Mouse (Mus musculus): Measurements from ENCODE around the gene Whrn. TPM values are rescaled to one million over a fixed set of nuclear protein-coding genes. Genes with fewer than 3 reads are reported as not detected.

The Whrn gene
- total RNA-seq, 2 experiments from 2014 or later: 41.5 to 50.6 TPM

GRCm38 (mm10) chr4:63494967-63495914, 550 bp downstream of the Whrn start:
- intact Hi-C loops (cut with DNase I): loop anchor here (5.0 kb wide), 3 partner anchors 47 to 78 kb away; partner anchors contain the start of genes Atp6v1g1 and Tmem268
- peak; percentile 40 to 56 for DNase-seq (ENCODE audit: low spot score in 2 of 2)

DNA sequence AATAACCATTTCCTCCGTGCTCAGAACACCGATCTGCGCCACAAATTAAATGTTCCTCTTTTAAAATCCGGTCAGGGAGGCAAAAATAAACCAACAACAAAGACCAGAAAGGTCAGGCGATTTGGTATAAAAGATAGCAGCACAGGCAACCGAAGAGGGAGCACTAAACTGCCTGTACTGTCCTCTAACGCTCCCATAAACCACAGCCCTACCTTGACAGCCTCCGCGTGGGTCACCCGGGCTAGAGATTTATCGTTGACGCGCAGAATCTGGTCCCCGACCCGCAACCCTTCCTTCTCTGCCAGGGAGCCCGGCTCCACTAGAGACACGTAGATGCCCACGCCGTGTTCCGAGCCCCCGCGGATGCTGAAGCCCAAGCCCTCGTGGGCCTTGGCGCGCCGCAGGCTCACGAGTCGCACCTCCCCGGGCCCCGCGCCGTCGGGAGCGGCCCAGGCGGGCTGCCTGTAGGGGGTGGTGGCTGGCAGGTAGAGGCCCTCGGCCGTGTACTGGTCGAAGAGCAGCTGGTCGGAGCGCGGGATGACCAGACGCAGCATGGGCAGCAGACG, 1.3 kb downstream of the Whrn start:
- intact Hi-C loops (cut with DNase I): loop anchor here (5.0 kb wide), 1 partner anchor 63 kb away; the partner anchor contains the start of gene Tmem268
- DNase-seq (ENCODE audit: low spot score in 2 of 2): peak in 1 of 2 experiments; percentile 38

DNA sequence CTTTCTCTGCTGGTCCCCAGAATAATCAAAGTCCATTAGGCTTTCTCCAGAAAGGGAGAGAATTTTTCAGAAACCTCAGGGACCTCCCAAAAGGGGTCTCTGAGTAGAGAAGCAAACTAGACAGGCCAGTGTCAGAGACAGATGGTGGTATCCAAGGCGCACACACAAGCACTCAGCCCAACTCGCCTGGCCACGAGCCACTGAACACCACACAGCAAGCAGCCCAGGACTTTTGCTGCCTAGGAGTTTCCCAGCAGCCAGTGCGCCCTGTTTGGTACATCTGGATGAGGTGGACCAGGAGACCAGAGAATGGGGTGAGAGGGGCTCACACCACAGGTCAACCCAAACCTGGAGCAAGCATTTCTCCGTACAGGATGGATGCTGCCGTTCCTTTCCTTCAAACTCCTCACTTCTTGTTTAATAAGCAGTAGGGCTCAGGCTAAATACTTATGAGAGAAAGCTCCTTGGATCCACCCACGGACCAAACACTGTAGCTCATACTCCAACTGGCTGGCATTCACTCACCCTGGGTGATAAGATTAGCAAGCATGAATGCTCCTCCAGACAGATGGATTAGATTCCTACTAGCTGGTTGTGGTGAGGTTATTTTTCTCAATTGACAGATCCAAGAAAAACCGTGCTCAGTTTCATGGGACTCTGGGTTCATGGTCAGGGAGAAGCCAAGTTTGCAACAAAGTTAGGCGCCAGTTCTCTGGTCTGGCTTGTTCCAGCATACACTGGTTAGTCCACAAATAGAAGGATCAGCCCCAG, 2.3 kb downstream of the Whrn start:
- DNase-seq (ENCODE audit: low spot score in 2 of 2): no peak
- intact Hi-C loops (cut with DNase I): loop anchor here (5.0 kb wide), 1 partner anchor 64 kb away; the partner anchor contains the start of gene Tmem268

- intact Hi-C loops (cut with DNase I): loop anchor here (5.0 kb wide), 1 partner anchor 66 kb away; the partner anchor contains the start of gene Tmem268
- DNase-seq (ENCODE audit: low spot score in 2 of 2): no peak
These were observed 4.3 kb downstream of the Whrn start for GRCm38 (mm10) chr4:63491521-63491920.

GRCm38 (mm10) chr4:63490146-63490545, 5.6 kb downstream of the Whrn start:
- intact Hi-C loops (cut with DNase I): loop anchor here (5.0 kb wide), 1 partner anchor 67 kb away; the partner anchor contains the start of gene Tmem268

DNA sequence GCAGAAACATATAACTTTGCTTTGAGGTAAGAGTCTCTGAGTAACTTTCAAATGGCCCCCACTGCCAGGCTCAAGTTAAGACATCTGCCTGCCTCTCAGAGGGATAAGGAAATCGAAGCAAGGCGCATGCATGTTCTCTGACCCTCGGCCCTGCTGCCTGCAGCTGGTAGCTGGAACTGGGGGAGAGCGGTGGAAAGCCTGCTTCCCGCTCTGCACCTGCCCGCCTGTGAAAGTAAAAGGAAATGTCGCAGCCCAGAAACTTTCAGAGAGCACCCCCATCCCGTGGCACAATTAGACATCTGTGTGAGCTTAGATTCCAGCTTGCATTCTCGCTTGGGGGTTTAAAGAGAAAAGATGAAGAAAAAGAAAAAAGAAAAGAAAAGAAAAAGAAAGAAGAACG, 6.1 kb downstream of the Whrn start:
- intact Hi-C loops (cut with DNase I): loop anchor here (5.0 kb wide), 1 partner anchor 68 kb away; the partner anchor contains the start of gene Tmem268
- DNase-seq (ENCODE audit: low spot score in 2 of 2): no peak

More at GRCm38 (mm10) chr4:63490146-63490545, 5.6 kb downstream of the Whrn start:
- DNase-seq (ENCODE audit: low spot score in 2 of 2): no peak

DNA sequence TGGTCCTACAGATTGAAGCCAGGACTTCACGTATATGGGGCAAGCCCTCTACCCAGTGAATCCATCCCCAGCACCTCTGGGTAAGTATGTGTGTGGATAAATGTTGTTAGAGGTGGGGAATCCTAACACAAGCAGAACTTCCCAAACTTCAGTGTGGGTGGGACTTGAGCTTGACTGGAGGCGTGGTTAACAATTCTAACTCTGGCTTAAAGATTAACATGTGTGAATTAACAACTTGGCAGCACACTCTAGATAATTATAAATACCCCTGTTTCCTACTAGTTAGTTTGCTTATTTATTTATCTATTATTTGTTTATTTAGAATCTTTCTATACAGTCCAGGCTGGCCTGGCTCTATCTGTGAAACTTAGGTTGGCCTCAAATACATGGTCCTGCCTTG, 7.9 kb downstream of the Whrn start:
- intact Hi-C loops (cut with DNase I): no loop called here

DNA sequence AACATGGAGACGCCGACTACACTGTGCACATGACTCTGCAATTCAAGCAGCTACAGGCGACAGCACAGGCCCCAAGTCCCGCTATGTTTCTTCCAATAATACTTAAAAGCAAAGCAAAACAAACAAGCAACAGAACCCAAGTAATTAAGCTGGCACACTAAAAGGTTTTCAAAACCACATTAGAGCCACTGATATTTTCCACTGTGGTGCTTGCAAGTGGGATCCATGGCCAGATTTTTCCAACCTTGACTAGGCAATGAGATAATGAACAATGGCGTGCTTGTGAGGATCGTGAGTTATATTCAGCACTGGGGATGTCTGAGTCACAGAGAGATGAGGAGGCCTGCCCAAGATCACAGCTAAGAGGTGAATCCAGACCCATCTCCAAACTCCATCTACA, 8.5 kb downstream of the Whrn start:
- DNase-seq (ENCODE audit: low spot score in 2 of 2): no peak
- intact Hi-C loops (cut with DNase I): no loop called here

More for the DNA sequence above, 7.9 kb downstream of the Whrn start:
- no peak for DNase-seq (ENCODE audit: low spot score in 2 of 2)

DNA sequence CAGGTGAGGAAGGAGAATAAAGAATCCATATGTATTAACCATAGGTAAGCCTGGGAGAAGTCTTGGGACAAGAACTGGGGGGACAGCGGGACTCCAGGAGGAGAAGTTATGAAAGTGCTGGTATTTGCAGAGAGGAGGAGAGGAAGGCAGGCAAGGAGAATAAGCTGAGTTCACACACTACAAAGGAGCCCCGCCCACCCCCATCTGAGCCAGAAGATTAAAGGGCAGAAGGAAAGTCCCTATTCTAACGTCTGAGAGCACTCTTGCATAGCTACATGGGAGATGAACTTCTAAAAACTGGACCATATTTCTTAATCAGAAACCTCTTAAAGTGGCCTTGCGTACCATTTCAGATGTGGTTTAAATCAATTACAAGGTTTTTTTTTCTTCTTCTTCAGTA, 9.3 kb downstream of the Whrn start:
- intact Hi-C loops (cut with DNase I): no loop called here

DNA sequence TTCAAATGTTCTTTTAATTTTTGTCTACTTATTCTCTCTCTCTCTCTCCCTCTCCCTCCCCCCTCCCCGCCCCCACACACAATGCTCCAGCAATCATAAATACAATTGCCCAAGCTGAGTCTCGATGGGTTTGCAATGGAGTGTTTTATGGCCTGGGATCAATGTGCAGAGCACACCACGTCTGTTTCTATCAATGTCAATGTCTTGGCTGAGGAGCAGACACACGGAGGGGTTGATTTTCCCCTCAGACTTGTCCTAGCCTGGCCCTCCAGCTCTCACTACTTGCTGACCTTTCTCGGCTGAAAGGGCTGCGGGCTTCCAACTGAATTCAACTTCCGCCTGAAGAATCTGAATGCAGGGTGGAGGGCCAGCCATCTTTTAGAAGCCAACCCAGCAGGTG, 12.1 kb downstream of the Whrn start:
- no peak for DNase-seq (ENCODE audit: low spot score in 2 of 2)
- intact Hi-C loops (cut with DNase I): no loop called here

More for the DNA sequence above, 9.3 kb downstream of the Whrn start:
- no peak for DNase-seq (ENCODE audit: low spot score in 2 of 2)

DNA sequence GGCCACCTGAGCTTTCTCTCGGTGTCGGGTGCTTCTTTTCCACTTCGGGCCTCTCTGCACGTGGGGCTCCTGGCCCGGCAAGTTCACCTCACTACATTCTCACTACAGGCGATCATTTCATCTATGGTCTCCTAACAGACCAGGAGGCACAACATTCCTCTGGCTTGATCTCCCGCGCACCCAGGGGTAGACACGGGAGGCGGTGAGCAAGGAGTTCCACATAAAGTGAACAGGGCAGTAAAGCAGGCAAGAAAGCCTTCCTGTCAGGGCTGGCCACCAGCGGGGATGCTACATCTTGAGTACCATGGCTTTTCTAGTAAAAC, 15.0 kb downstream of the Whrn start:
- DNase-seq (ENCODE audit: low spot score in 2 of 2): no peak
- intact Hi-C loops (cut with DNase I): no loop called here

GRCm38 (mm10) chr4:63480098-63480844, 15.5 kb downstream of the Whrn start:
- peak; percentile 32 to 43 for DNase-seq (ENCODE audit: low spot score in 2 of 2)
- intact Hi-C loops (cut with DNase I): no loop called here

DNA sequence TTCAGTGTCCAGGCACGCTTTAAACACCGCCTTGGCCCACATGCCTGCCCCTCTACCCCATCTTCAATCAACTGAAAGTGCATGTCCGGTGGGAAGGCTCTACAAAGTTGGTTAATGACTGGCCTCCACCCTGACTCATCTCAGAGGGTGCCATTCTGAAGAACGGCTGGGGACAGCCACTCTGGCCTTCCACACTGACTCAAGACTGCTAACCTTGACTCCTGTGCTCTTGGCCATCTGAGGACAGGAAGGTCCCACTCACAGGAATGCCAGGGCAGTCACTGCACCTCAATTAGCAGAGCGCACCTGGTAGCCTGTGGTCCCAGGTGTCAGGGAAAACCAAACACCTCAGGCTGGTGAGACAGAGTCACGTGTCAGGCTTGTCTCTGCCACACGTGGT, 17.8 kb downstream of the Whrn start:
- intact Hi-C loops (cut with DNase I): no loop called here
- DNase-seq (ENCODE audit: low spot score in 2 of 2): no peak

- intact Hi-C loops (cut with DNase I): no loop called here
- no peak for DNase-seq (ENCODE audit: low spot score in 2 of 2)
These were observed 18.9 kb downstream of the Whrn start for GRCm38 (mm10) chr4:63476891-63477290.

- intact Hi-C loops (cut with DNase I): no loop called here
- no peak for DNase-seq (ENCODE audit: low spot score in 2 of 2)
These were observed 20.6 kb downstream of the Whrn start for GRCm38 (mm10) chr4:63475208-63475607.

DNA sequence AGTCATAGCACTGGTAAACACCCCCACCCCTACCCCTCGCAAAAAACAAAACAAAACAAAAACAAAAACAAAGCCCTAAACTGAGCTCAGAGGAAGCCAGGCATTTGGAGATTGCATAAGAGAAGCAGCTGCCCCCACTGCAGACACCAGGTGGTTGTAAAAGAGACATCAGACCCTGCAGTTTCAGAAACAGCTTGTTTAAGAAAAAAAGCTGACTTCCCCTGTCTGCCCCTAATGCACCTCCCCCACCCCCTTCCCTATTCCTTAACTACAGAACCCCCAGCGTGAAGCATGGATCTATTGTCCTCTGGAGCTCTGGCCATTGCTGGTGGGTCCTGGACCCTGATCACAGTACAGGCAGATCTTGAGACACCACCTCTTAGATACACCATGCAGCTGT, 21.4 kb downstream of the Whrn start:
- intact Hi-C loops (cut with DNase I): no loop called here
- no peak for DNase-seq (ENCODE audit: low spot score in 2 of 2)

DNA sequence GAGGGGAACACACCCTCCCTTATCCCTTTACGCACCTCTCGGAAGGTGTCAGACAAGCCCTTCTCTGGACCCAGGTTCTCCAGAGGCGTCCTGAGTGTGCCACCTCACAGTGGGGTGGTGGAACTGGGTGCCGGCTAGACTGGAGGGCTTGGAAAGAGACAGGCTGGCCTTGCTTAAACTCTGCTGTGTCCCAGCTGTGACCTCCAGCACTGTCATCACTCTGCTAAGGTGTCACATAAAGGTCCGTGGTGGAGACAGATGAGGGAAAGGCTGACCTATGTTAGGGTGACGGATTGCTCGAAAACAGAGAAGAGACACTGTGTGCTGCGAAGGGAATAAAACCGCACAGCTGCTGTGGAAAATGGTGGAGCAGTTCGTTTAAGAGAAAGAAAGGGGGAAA, 28.5 kb downstream of the Whrn start:
- intact Hi-C loops (cut with DNase I): no loop called here
- no peak for DNase-seq (ENCODE audit: low spot score in 2 of 2)

GRCm38 (mm10) chr4:63466192-63466591, 29.6 kb downstream of the Whrn start:
- intact Hi-C loops (cut with DNase I): no loop called here
- no peak for DNase-seq (ENCODE audit: low spot score in 2 of 2)

DNA sequence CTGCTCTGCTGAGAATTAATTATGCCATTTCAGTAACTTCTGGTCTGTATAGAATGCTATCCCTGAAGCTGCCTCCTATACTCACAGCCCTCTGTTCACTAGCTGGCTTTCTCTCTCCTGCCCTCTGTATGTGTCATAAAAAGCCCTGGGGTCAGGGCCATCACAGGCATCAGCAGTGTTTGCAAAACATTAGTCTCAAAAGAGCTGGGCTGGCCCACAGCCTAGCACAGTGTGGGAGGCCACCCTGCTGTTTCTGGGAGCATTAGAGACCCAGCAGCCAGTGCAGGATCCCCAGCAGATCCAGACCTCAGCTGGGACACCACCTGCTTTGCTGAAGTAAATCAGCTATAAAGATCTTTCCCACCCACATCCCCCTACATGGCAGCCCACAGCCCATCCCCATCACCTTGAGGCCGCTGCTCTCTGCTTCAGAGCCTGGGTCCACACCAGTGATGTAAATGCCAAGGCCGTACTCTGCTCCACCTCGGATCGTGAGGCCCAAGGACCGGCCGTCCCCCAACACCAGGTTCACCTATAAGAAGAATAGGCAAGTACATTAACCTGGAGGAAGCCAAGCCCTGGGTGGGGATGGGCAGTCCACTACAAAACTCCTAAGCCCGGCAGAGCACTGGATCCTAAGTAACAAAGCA, 34.8 kb downstream of the Whrn start:
- intact Hi-C loops (cut with DNase I): no loop called here
- DNase-seq (ENCODE audit: low spot score in 2 of 2): no peak
